Mouse (Mus musculus) midbrain, embryonic 15.5 days (tissue): ENCODE measurements at regions not wholly inside any gene's neighbourhood (a gene's known extent, or its start where the extent isn't known, plus 50 kb on each side); places are given as distances from the start of the nearest gene placed in this dataset.
A peak's percentile ranks its signal among the peaks of the same experiment; 100 is the strongest.

ENCODE experiments used
- ATAC-seq: fragments of 200-750 bp; cut with Nextera tagmentation; replicated peaks from 2 replicates; pipeline ENCODE4 v1.8.0; 2017; ENCODE audit warnings: moderate TSS enrichment
- H3K27ac ChIP-seq: fragments of 300-500 bp; sonication (generic); 2 replicates; pipeline ENCODE4 v1.5.1; 2015; ENCODE audit warnings: mild to moderate bottlenecking, inconsistent platforms
- H3K27me3 ChIP-seq: fragments of 300-500 bp; sonication (generic); replicated peaks from 2 replicates; pipeline ENCODE4 v1.6.1; 2015; ENCODE audit warnings: inconsistent platforms
- H3K36me3 ChIP-seq: fragments of 300-500 bp; sonication (generic); replicated peaks from 2 replicates; pipeline ENCODE4 v1.6.1; 2015; ENCODE audit warnings: inconsistent platforms
- H3K4me1 ChIP-seq: fragments of 300-500 bp; sonication (generic); 2 replicates; pipeline ENCODE4 v1.6.1; 2015; ENCODE audit warnings: inconsistent platforms
- H3K4me2 ChIP-seq: fragments of 300-500 bp; sonication (generic); 2 replicates; pipeline ENCODE4 v1.6.1; 2015; ENCODE audit warnings: inconsistent platforms, mild to moderate bottlenecking, moderate library complexity
- H3K4me3 ChIP-seq: fragments of 300-500 bp; sonication (generic); 2 replicates; pipeline ENCODE4 v1.5.1; 2015; ENCODE audit warnings: mild to moderate bottlenecking, inconsistent platforms
- H3K9ac ChIP-seq: fragments of 300-500 bp; sonication (generic); 2 replicates; pipeline ENCODE4 v1.6.1; 2015; ENCODE audit warnings: mild to moderate bottlenecking, inconsistent platforms
- H3K9me3 ChIP-seq: fragments of 300-500 bp; sonication (generic); 2 replicates; pipeline ENCODE4 v1.6.1; 2016; ENCODE audit warnings: inconsistent platforms
- WGBS: fragments of 180-500 bp; shearing (Covaris S2); methylation state at CpG from one replicate; pipeline ENCODE4 v1.1.7; 2015; ENCODE audit warnings: mixed read lengths; 5-methylcytosine and 5-hydroxymethylcytosine counted together

DNA sequence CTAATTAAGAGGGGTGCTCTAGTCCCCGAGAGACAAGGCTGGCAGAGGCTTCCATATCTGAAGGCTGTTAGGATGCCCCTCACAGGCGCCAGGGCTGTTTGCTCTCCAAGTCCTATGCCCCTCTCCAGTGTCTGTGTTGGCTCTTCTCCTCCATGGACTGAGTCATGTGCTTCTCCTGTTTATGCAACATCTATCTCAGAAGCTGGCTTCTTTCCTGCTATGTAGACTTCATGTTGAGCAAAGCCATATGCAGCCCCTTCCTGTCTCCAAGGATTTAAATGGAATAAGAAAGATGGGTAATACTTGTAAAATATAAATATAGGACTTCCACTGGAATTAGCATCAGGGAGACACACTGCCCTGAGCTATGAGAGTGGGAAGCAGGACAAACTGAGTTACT, 278.3 kb downstream of the Cdh26 start:
- Histone ChIP-seq H3K9me3 (no peaks in the 10 kb centered on the region), H3K27me3 (no peaks in the 10 kb centered on the region), H3K4me1 (no peaks in the 10 kb centered on the region), H3K9ac (no peak overlapping the region), H3K27ac (no peak overlapping the region), H3K4me3 (no peak overlapping the region), H3K36me3 (no peaks in the 10 kb centered on the region), H3K4me2 (no peak overlapping the region)
- no peak for ATAC-seq
- WGBS: 85% methylated on average over 2 of the region's 2 CpGs

DNA sequence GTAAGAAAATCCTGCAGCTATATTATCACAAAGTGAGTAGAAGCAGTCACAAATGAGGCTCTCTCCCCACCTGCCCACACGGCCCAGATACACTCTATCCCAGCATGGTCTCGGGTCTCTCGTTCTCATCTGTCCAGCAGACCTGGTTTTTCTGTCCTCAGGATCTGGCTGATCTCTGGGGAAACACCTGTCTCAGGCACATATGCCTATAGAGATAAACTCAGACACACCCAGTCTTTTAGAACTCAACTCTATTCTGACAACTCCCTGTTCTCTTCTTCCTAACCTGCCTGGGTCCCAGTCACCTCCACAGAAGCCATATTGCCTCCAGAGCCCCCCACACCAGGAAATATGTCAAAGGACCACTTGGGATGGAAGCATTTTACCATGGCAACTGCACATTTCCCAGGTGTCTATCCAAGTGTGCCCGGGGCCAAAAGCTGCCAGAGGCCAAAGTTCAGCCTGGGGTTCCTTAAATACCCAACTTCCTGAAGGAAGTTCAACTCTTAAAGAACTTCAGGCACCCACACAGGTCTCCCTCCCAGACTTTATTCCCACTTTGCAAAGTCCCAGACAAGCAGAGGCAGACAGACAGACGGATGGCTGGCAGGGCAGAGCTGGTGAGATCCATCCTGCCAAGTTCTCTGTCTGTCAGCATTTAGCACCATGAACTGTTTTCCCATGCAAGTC, 279.0 kb downstream of the Cdh26 start:
- Histone ChIP-seq H3K27me3 (no peaks in the 10 kb centered on the region), H3K36me3 (no peaks in the 10 kb centered on the region), H3K9me3 (no peaks in the 10 kb centered on the region), H3K4me2 (no peak overlapping the region), H3K9ac (no peak overlapping the region), H3K4me1 (no peaks in the 10 kb centered on the region), H3K27ac (no peak overlapping the region), H3K4me3 (no peak overlapping the region)
- WGBS: 82% methylated on average over 5 of the region's 5 CpGs
- no peak for ATAC-seq

DNA sequence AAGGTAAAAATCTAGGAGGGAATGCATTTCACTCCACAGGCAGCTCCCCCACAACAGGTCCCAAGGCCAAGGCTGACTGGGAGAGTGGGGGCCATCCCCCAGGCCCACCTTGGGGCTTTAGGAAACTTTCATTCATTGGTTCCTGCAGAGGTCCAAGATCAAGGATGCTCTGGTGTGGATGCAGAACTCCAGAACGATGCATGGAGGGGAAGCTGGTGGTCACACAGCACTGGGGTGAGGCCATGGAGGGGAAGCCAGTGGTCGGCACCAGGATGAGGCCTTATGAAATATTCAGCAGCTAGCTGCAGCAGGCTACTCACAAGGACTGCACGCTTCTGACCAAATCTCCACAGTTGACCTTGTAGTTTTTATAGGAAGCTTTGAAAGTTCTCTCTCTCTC, 279.7 kb downstream of the Cdh26 start:
- H3K4me3 ChIP-seq: no peak overlapping the region
- H3K4me1 ChIP-seq: no peaks in the 10 kb centered on the region; the same call in 1 of the 2 replicates
- H3K27ac ChIP-seq: no peak overlapping the region
- WGBS: 78% methylated on average over 3 of the region's 3 CpGs
- no peak overlapping the region for H3K4me2 ChIP-seq
- no peaks in the 10 kb centered on the region for H3K27me3 ChIP-seq
- no peaks in the 10 kb centered on the region for H3K36me3 ChIP-seq
- ATAC-seq: no peak
- no peaks in the 10 kb centered on the region for H3K9me3 ChIP-seq
- no peak overlapping the region for H3K9ac ChIP-seq

DNA sequence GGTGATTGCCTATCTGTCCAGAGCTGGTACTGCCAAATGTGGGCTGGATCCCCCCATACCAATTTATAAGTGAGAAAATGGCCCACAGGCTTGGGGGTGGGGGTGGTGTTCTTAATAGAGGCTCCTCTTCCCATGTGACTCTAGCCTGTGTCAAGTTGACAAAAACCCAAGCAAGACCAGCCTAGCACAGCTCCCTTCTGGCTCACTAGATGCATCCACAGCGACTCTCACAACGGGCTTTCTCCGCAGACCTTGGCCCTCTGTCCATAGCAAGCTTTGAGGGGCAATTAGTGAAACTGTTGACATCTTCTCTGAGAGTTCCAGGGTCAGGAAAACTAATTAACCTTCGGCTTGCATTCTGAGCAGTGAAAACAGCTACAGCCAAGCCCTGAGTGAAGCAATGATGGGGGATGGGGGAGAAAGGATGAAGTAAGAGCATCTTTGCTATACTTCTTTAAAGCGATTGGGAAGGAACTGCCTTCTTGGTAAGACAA, 281.3 kb downstream of the Cdh26 start:
- no peak overlapping the region for H3K9ac ChIP-seq

DNA sequence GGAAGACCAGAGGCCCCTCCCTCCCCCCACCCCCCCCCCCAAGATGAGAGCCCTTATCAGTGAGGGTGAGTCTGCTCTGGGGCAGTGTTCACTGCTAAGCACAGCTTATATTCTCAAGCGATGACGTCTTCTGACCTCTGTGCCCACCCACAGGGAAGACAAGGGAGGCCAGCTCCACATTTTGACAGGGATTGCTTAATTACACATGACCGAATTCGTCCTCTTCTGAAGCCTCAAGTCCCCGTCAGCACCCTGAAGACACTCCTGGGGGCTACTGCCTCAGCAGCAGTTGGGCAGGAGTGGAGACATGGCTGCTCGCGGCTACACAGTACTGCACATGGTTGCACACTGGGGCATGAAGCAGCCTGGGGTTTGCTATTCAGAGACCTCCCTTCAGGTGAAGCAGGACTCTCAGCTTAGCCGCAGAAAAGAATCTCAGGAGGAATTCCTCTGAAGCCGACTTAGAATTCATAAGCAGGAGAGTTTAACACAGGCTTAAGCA, 282.1 kb downstream of the Cdh26 start:
- H3K4me1 ChIP-seq: no peaks in the 10 kb centered on the region; the same call in 1 of the 2 replicates
- no peak overlapping the region for H3K4me2 ChIP-seq
- H3K36me3 ChIP-seq: no peaks in the 10 kb centered on the region
- no peaks in the 10 kb centered on the region for H3K9me3 ChIP-seq
- no peaks in the 10 kb centered on the region for H3K27me3 ChIP-seq
- H3K9ac ChIP-seq: no peak overlapping the region
- H3K27ac ChIP-seq: no peak overlapping the region
- WGBS: 45% methylated on average over 9 of the region's 9 CpGs
- no peak for ATAC-seq
- no peak overlapping the region for H3K4me3 ChIP-seq

More for the DNA sequence above, 281.3 kb downstream of the Cdh26 start:
- no peaks in the 10 kb centered on the region for H3K27me3 ChIP-seq
- 61% methylated on average over 5 of the region's 5 CpGs for WGBS
- no peaks in the 10 kb centered on the region; the same call in 1 of the 2 replicates for H3K4me1 ChIP-seq
- ATAC-seq: no peak
- no peak overlapping the region for H3K4me2 ChIP-seq
- H3K36me3 ChIP-seq: no peaks in the 10 kb centered on the region
- no peak overlapping the region for H3K4me3 ChIP-seq
- H3K27ac ChIP-seq: no peak overlapping the region
- H3K9me3 ChIP-seq: no peaks in the 10 kb centered on the region

DNA sequence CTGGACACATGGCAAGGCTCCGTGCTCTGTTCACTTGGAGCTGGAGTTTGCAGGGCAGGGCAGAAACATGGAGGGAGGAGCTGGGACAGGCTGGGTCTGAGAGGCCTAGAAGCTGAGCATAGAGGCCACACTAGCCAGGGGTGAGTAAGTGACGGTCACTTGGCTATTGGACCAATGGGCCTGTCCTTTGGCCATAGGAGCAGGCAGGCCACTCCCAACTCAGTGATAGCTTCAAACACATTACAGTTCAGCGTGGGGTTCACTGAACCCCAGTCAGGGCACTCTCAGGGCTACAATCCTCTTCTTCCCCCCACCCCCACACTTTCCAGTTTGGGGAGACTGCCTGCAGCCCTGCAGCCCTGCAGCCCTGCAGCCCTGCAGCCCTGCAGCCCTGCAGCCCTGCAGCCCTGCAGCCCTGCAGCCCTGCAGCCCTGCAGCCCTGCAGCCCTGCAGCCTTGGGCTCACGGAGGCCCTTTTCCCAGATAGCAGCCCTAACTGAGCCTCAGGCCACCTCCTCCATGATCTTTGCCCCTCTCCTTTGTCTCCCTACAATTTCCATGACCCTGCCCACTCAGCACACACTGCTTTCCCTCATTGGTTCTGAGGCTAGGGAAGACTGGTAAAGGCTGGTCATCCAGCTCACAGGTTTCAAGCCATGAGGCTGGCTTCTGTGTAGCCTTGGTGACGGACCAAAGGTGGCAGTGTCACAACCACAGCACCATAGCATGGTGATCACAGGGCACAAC, 285.3 kb downstream of the Cdh26 start:
- H3K4me3 ChIP-seq: no peak overlapping the region
- H3K27me3 ChIP-seq: no peaks in the 10 kb centered on the region
- no peaks in the 10 kb centered on the region; the same call in 1 of the 2 replicates for H3K4me1 ChIP-seq
- no peaks in the 10 kb centered on the region for H3K9me3 ChIP-seq
- 72% methylated on average over 5 of the region's 5 CpGs for WGBS
- H3K36me3 ChIP-seq: no peaks in the 10 kb centered on the region
- H3K27ac ChIP-seq: no peak overlapping the region
- no peak overlapping the region for H3K4me2 ChIP-seq
- no peak for ATAC-seq
- H3K9ac ChIP-seq: no peak overlapping the region

DNA sequence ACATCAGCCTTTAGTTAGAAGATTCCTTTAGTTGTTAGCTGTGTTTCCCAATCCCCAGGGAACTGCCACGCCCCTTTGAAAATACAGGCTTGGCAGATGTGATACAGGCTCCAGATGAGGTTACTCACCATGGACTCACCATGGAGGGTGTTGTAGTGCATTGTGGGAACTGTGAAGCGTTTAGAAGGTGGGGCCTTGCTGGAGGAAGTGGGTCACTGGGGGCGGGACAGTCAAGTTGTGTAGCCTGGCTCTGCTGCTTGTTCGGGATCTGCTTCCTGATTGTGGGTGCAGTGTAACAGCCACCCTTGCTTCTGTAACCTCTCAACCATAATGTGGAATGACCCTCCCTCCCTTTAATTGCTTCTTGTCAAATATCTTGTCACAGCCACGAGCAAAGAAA, 287.7 kb downstream of the Cdh26 start:
- no peak for ATAC-seq
- Histone ChIP-seq H3K27ac (no peak overlapping the region), H3K4me2 (no peak overlapping the region), H3K4me3 (no peak overlapping the region), H3K27me3 (no peaks in the 10 kb centered on the region), H3K4me1 (no peaks in the 10 kb centered on the region; the same call in 1 of the 2 replicates), H3K9me3 (no peaks in the 10 kb centered on the region), H3K36me3 (no peaks in the 10 kb centered on the region), H3K9ac (no peak overlapping the region)
- 85% methylated on average over 5 of the region's 5 CpGs for whole genome bisulfite sequencing

DNA sequence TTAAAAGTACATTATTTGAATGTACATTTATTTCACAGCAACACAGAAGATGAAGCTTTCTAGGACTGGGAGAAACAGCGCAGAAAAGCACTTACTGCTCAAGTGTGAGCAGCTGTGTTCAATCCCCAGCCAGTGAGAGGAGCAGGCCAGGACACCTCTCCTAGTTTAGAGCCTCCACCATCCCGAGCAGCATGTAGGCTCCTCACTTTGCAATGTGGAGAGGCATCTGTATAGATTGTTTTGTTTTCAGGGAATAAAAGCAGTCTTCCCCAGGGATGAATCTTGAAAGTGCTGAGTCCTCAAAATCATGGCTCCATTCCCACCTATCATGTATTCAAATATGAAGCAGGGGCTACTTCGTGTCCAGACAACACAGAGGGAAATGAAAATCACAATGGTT, 293.1 kb downstream of the Cdh26 start:
- Histone ChIP-seq H3K4me2 (no peak overlapping the region), H3K36me3 (no peaks in the 10 kb centered on the region), H3K27me3 (no peaks in the 10 kb centered on the region), H3K27ac (no peak overlapping the region), H3K4me3 (no peak overlapping the region), H3K4me1 (peaks cover 17% of the 10 kb centered on the region), H3K9ac (no peak overlapping the region), H3K9me3 (no peaks in the 10 kb centered on the region)
- no peak for ATAC-seq
- WGBS: 55% methylated on average over 3 of the region's 3 CpGs

DNA sequence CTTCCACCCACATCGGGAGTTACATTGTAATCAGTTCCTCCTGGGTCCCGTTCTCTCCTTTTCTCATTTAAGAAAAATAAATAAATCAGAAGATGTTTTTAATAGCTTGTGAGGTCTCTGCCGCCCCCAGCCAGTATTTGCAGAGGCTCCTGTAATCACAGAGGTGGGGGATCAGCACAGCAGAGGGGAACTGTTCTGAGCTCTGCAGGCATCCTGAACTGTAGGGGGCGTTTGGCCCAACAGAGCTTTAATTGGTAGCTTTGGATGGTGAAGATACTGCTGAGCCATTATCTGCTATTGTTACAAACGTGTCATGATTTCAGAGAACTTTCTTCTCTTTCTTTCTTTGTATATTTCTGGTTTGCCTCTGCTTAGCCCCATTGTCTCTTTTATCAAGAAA, 293.9 kb downstream of the Cdh26 start:
- Histone ChIP-seq H3K4me2 (no peak overlapping the region), H3K36me3 (no peaks in the 10 kb centered on the region), H3K27me3 (no peaks in the 10 kb centered on the region), H3K9me3 (no peaks in the 10 kb centered on the region), H3K27ac (no peak overlapping the region), H3K9ac (no peak overlapping the region), H3K4me1 (peaks cover 24% of the 10 kb centered on the region), H3K4me3 (no peak overlapping the region)
- no peak for ATAC-seq
- WGBS: 20% methylated on average over 5 of the region's 5 CpGs

DNA sequence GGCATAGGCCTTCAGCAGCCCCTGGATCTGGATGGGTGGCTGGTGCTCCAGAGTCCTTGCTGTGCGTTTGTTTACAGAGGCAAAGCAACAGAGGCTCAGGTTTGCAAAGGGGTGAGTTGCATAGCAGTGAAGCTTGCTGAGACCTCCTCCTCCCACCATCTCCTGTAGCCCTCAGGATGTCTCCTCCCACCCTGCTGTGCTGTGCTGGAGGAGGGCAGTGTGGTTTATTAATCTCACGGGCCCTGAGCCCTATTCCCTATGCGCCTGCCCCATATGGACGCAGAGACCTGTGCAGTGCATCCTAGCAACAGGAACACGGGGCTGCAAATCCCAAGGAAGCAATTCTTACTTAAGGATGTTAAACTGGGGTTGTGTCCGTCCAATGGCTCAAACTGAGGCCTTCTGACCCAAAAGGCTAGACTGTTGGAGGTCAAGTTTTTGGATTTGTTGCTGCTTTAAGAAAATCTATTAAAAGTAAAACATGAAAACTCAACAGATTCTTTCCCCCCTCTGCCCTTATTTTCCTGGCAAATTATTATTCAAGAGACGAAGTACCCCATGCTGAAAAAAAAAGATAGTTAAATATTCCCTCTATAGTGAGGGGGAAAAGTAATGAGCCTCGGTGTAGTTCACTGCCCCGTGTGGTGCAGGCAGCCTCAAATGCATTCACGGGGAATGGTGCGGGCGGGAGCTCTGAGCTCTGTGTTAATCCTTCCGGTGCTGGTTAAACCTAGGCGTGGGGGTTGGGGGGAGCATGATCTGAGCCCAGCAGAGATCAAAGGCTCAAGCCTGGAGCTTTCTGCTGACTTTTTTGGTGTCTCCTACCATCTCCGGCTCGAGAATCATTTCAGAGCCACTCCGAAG, 297.8 kb downstream of the Cdh26 start:
- H3K27me3 ChIP-seq: no peaks in the 10 kb centered on the region
- H3K9me3 ChIP-seq: no peaks in the 10 kb centered on the region
- ATAC-seq: peak; percentile 86
- no peak overlapping the region for H3K4me3 ChIP-seq
- peak overlapping the region; percentile 37 for H3K4me2 ChIP-seq
- peaks cover 27% of the 10 kb centered on the region for H3K4me1 ChIP-seq
- peak overlapping the region; percentile 45 for H3K27ac ChIP-seq
- 3% methylated on average over 17 of the region's 17 CpGs for WGBS
- no peak overlapping the region for H3K9ac ChIP-seq
- no peaks in the 10 kb centered on the region for H3K36me3 ChIP-seq

DNA sequence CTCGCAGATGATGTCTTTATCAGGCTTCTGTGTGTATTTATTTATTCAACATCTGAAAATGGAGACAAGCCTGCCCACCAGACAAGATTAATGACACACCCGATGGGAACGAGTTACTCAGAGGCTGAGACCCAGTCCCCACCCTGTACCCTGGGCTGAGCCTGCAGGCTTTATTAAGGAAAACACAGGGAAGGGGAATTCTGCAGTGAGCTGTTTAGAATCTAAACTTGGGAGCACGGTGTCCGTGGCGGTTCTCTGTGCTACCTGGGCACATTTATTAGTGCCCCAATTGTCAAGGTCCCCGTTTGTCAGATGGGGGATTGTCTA, 298.4 kb downstream of the Cdh26 start:
- peak; percentile 75 for ATAC-seq
- 7% methylated on average over 7 of the region's 7 CpGs for WGBS

DNA sequence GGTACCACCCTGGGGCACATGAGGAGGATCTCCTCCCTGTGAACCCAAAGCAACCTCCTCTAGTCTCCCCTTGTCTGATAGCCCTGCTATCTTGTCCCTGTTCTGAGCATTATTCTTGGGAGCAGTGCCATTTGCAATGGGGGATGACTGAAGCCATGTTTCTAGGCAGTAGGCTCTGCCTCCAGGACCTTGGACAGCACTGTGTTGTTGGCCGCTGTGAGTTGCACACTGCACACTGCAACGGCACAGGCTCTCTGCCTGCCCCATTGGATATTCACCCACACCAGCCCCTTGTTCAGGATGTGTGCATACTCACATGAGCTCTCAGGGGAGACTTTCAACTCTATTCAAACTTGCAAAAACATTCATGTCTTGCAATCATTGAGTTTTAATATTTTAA, 304.8 kb downstream of the Cdh26 start:
- H3K27me3 ChIP-seq: no peaks in the 10 kb centered on the region
- H3K9ac ChIP-seq: no peak overlapping the region
- 11% methylated on average over 2 of the region's 2 CpGs for WGBS
- no peaks in the 10 kb centered on the region for H3K4me1 ChIP-seq
- H3K4me3 ChIP-seq: no peak overlapping the region
- no peaks in the 10 kb centered on the region for H3K36me3 ChIP-seq
- ATAC-seq: no peak
- H3K27ac ChIP-seq: no peak overlapping the region
- no peaks in the 10 kb centered on the region for H3K9me3 ChIP-seq
- H3K4me2 ChIP-seq: no peak overlapping the region

More for the DNA sequence above, 298.4 kb downstream of the Cdh26 start:
- Histone ChIP-seq H3K4me1 (peaks cover 25% of the 10 kb centered on the region), H3K27me3 (no peaks in the 10 kb centered on the region), H3K9me3 (no peaks in the 10 kb centered on the region), H3K4me2 (peak overlapping the region; percentile 37), H3K36me3 (no peaks in the 10 kb centered on the region), H3K27ac (peak overlapping the region; percentile 45), H3K9ac (no peak overlapping the region), H3K4me3 (no peak overlapping the region)
